Mouse (Mus musculus): ENCODE results near the gene Foxp1.
A peak's percentile ranks its signal among the peaks of the same experiment; 100 is the strongest.

The Foxp1 gene

DNA sequence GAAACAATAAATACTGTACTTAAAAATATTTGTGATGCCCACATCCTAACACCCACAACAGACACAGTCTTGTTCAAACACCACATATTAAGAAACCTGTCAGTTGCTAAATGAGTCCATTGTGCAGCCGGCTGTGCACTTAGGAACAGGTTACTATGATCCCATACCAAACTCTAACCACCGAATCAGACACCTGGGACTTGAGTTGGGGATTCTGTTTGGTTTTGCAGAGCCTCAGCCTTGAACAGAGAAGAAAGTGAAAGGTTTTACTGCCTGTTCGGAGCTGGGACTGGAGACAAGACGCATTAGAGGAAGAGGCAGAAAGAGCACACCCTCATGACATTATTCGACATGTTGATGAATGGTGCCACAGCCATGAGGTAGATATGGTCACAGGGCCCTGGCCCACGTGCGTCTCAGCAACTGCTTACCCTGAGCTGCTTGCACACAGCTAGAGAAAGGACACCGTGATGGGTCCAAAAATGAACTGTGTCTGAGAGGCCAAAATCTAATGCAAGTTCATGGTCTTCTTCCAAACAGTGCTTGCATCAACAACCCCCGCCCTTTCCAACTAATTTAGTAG lies 491.1 kb downstream of the Foxp1 start:
- DNase-seq: no peak

- DNase-seq: peak; percentile 71
Measured at GRCm38 (mm10) chr6:99030251-99030650, 492.3 kb downstream of the Foxp1 start.

- DNase-seq: no peak
Measured at GRCm38 (mm10) chr6:99029438-99029837, 493.1 kb downstream of the Foxp1 start.

GRCm38 (mm10) chr6:99028989-99029305 lies 493.6 kb downstream of the Foxp1 start:
- DNase-seq: no peak

GRCm38 (mm10) chr6:99028161-99028988 lies 494.1 kb downstream of the Foxp1 start:
- peak; percentile 92 for DNase-seq

DNA sequence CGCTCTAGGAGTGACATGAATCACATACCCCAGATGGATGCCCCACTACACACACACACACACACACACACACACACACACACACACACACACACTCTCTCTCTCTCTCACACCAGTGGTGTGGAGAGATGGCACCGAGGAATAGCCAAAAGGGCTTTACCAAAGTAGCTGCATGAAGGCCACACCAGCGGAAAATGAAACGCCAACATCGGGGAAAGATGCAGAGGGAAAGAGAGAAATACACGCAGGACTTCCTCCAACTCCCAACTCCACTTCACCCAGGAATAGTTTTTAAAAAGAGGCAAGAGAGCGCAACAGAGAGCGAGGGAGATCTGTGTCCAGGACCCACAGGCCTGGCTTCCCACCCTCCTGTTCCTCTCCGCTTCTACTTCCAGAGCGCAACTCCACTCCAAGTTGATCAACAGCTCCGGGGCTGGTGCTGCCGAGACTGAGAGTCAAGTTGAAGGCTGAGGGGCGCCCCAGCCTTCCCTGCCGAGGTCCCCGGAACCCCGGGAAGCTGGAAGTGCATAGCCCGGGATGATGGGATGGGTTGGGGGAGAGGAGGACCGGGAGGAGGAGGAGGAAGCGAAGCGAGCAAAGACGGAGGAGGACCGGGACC lies 494.9 kb downstream of the Foxp1 start:
- peak; percentile 67 for DNase-seq

GRCm38 (mm10) chr6:99026635-99027541 lies 495.6 kb downstream of the Foxp1 start:
- DNase-seq: peak; percentile 44

- no peak for DNase-seq
Measured at GRCm38 (mm10) chr6:99026040-99026439, 496.5 kb downstream of the Foxp1 start.

DNA sequence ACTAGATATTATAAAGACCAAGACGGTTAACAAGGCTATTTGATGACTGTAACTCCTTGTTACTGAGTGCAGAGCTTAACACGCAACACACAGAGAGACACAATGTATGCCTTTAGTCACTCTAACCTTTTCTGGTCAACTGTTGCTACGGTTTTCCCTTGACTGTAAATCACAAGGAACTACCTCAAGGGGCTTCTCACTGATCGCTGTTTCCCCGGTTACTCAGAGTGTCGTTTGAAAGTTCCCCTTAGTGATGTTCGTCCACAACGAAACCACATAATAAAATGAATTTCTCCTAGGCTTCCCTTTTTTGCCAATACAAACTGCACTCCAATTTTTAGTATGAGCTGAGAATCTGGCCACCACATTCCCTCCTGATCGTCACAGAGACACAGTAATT lies 497.9 kb downstream of the Foxp1 start:
- no peak for DNase-seq

- DNase-seq: no peak
Measured at GRCm38 (mm10) chr6:99020570-99021444, 501.7 kb downstream of the Foxp1 start.

- no peak for DNase-seq
Measured at GRCm38 (mm10) chr6:99019716-99020115, 502.8 kb downstream of the Foxp1 start.

GRCm38 (mm10) chr6:99019266-99019665 lies 503.3 kb downstream of the Foxp1 start:
- peak; percentile 68 for DNase-seq

- DNase-seq: no peak
Measured at GRCm38 (mm10) chr6:99013866-99014502, 508.5 kb downstream of the Foxp1 start.

- peak; percentile 56 for DNase-seq
Measured at GRCm38 (mm10) chr6:99013119-99013865, 509.2 kb downstream of the Foxp1 start.

DNA sequence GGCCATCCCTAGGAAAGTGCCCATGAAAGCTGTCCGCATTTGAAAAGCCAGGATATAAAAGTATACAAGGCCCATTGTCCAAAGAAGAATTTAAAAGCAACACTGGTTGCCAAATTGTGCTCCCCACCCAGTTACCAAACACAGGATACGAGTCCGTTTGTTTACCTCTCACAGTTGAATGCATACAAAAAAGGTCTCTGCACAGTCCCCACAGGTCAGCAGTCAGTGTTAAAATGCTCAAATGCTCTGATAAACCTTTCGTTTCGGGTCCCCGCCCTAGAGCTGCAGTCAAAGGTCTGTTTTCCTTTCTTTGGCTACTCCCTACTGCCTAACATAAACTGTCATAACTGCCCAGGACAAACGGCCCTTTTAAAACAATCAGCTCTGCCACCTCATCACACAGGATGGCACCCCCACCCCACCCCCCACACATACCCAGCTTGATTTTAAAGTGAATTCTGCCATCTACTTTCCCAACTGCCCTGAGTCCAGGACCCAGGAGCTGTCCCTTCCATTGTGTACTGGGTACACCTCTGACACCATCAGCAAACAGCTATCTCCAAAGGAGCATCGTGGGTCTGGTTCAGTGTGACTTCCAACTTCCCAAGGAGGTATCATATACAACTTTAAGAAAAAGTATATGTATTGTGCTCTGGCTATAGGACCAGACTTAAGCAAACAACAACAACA lies 510.5 kb downstream of the Foxp1 start:
- no peak for DNase-seq

DNA sequence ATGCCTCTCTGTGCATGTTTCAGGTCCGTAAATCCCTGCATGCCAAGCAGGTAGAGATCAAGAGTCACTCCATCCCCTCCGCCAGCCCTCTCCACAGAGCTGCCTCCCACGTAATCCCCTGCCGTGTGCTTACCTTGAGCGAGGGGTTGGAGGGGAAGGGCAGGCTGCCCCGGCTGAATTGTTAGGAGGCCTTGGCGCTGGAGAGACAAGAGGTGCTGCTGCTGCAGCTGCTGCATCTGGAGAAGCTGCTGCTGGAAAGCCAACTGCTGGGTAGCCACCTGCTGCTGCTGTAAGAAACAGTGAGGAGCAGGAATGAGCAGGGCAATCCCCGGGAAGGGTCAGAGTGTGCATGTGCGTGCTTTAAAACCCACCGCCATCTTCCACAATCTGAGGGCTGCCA lies 512.8 kb downstream of the Foxp1 start:
- no peak for DNase-seq

GRCm38 (mm10) chr6:99008565-99008964 lies 514.0 kb downstream of the Foxp1 start:
- DNase-seq: no peak

- no peak for DNase-seq
Measured at GRCm38 (mm10) chr6:99007542-99007941, 515.0 kb downstream of the Foxp1 start.

GRCm38 (mm10) chr6:99004255-99004997 lies 518.1 kb downstream of the Foxp1 start:
- no peak for DNase-seq
